Mouse (Mus musculus) bone marrow macrophage, adult 2 months (primary cell): Measurements from ENCODE around the gene Hmces. TPM values are rescaled to one million over a fixed set of nuclear protein-coding genes. Genes with fewer than 3 reads are reported as not detected.
A peak's percentile ranks its signal among the peaks of the same experiment; 100 is the strongest.

ENCODE experiments used
- H3K27ac ChIP-seq: 2 replicates; pipeline ENCODE4 v1.5.1; 2012; ENCODE audit warnings: low read depth, low read length; ENCODE audit not compliant: insufficient read depth
- H3K4me1 ChIP-seq: 2 replicates; pipeline ENCODE4 v1.6.1; 2012; ENCODE audit warnings: low read length; ENCODE audit not compliant: control insufficient read depth, insufficient read depth
- H3K4me3 ChIP-seq: 2 replicates; pipeline ENCODE4 v1.5.1; 2012; ENCODE audit warnings: mild to moderate bottlenecking, low read length, moderate library complexity; ENCODE audit not compliant: insufficient read depth
- CTCF ChIP-seq: IDR thresholded peaks from 2 replicates; pipeline ENCODE4 v1.5.1; 2012; ENCODE audit warnings: low read depth, mild to moderate bottlenecking, low read length, moderate library complexity
- POLR2A ChIP-seq: IDR thresholded peaks from 2 replicates; pipeline ENCODE4 v1.6.1; 2012; ENCODE audit warnings: mild to moderate bottlenecking, low read depth, low read length, borderline replicate concordance
- polyA plus RNA-seq: library from polyadenylated mRNA; stranded (reverse); fragments of >200 nt; gene quantifications from 2 replicates; pipeline ENCODE4 v1.2.4, GENCODE M21; 2012; ENCODE audit not compliant: missing spikeins, insufficient read depth, insufficient read length

Hmces gene
- polyA plus RNA-seq = 20.0 and 21.2 TPM in 2 replicates

- TF ChIP-seq POLR2A (no peak), CTCF (no peak)
- Histone ChIP-seq H3K4me1 (peaks cover 15% of the 10 kb centered on the region), H3K27ac (no peak within 1 kb of the TSS), H3K4me3 (peak within 1 kb of the TSS; percentile 92)
Measured at GRCm38 (mm10) chr6:87913661-87914325, at the start of gene Hmces. TSS of gene Hmces (plus strand) at chr6:87913935.

DNA sequence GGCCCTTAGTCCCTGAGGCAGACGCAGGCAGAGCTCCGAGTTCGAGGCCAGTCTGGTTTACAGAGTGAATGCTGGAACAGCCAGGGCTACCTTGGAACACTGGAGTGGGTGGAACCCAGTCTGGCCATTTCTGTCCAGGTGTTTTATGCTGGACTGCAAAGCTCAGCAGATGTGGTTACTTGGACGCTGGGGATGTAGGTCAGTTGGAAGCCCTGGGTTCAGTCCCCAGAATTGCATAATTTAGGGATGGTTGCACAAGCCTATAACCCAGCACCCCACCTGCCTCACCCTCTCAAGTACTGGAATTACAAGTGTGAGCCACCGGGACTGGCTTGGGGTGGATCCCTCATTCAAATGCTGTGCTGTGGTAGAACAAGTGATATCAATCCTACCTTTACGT lies 47.5 kb upstream of the Hmces start:
- Histone ChIP-seq H3K4me1 (peaks cover 32% of the 10 kb centered on the region), H3K27ac (no peak overlapping the region), H3K4me3 (no peak overlapping the region)
- no peak for TF ChIP-seq POLR2A
- TF ChIP-seq CTCF = no peak

GRCm38 (mm10) chr6:87867256-87867655 lies 46.5 kb upstream of the Hmces start:
- no peak overlapping the region for H3K27ac ChIP-seq
- H3K4me3 ChIP-seq = no peak overlapping the region
- TF ChIP-seq POLR2A = no peak
- TF ChIP-seq CTCF = no peak
- H3K4me1 ChIP-seq = peaks cover 32% of the 10 kb centered on the region

DNA sequence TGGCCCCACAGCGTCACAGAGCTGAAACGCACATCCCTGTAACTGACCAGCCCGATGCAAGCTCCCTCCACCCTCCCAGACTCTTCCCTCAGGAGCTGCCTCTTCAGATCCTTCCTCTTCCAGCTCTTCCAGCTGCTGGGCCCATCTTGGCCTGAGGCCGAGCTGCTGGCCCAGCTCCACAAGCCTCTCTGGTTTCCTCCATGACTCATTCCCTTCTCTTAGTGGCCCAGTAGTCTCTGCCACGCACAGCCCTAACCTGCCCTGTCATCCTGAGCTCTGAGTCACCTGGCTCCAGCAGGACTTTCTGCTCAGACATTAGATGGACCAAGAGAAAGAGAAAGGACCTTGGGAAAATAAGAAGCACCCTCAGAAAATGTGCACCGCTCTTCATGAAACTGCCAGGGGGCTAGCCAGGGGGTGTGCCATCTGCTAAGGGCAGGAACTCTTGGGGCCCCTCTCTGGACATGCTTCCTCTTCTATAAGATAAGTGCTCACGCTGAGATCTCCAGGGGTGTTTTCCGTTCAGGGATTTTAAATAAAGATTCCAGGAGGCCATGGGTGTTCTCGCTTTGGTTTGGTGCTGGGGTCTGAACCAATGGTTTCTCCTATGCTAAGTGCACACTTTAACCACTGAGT lies 44.7 kb upstream of the Hmces start:
- Histone ChIP-seq H3K4me3 (0 out of 2 replicates have a peak overlapping the region, but pooled peaks have one; percentile 4), H3K27ac (peak overlapping the region; percentile 69), H3K4me1 (peaks cover 37% of the 10 kb centered on the region)
- TF ChIP-seq CTCF (no peak), POLR2A (no peak)

GRCm38 (mm10) chr6:87870440-87870839 lies 43.3 kb upstream of the Hmces start:
- Histone ChIP-seq H3K4me3 (no peak overlapping the region), H3K27ac (no peak overlapping the region), H3K4me1 (peaks cover 37% of the 10 kb centered on the region)
- no peak for TF ChIP-seq POLR2A

GRCm38 (mm10) chr6:87871240-87871639 lies 42.5 kb upstream of the Hmces start:
- no peak overlapping the region for H3K27ac ChIP-seq
- TF ChIP-seq POLR2A (no peak), CTCF (no peak)
- H3K4me1 ChIP-seq = peaks cover 31% of the 10 kb centered on the region
- H3K4me3 ChIP-seq = no peak overlapping the region

DNA sequence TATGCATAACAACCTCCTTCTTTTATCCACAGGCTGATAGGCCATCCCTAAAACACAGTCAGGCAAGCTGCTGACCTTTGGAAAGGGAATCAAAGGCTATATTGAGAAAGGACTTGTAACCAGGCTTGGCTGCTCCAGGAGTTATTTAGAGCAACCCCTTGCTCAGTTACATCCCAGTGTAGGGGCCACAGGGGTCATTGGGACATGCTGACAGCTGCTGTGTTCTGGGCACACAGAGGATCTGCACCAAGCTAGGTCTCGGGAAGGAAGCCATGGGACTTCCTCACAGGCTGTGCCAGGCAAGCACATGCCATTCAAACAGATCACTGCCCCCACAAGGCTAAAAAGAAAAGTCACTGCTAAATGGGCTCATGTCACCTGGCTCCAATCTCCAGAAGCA lies 40.6 kb upstream of the Hmces start:
- Histone ChIP-seq H3K4me3 (no peak overlapping the region), H3K27ac (no peak overlapping the region), H3K4me1 (peaks cover 20% of the 10 kb centered on the region)
- no peak for TF ChIP-seq POLR2A
- TF ChIP-seq CTCF = no peak

DNA sequence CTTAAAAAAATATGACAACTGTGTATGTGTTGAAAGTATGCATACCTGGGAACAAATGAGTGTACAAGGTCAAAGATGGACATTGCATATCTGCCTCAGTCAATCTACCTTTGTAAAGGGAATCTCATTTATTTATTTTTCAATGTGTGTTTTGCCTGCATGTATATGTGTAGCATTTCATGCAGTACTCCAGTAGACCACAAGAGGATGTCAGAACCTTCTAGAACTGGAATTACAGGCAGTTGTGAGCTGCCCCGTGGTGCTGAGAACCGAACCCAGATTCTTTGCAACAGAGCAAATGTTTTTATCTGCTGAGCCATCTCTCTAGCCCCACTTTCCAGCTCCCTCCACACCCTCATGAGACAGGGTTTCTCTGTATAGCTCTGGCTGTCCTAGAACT lies 39.8 kb upstream of the Hmces start:
- H3K27ac ChIP-seq = no peak overlapping the region
- H3K4me1 ChIP-seq = peaks cover 13% of the 10 kb centered on the region
- TF ChIP-seq POLR2A (no peak), CTCF (no peak)
- H3K4me3 ChIP-seq = no peak overlapping the region

- Histone ChIP-seq H3K4me1 (peaks cover 5% of the 10 kb centered on the region; the same call in 1 of the 2 replicates), H3K27ac (no peak overlapping the region), H3K4me3 (no peak overlapping the region)
- no peak for TF ChIP-seq CTCF
- no peak for TF ChIP-seq POLR2A
Measured at GRCm38 (mm10) chr6:87875083-87875482, 38.7 kb upstream of the Hmces start.

DNA sequence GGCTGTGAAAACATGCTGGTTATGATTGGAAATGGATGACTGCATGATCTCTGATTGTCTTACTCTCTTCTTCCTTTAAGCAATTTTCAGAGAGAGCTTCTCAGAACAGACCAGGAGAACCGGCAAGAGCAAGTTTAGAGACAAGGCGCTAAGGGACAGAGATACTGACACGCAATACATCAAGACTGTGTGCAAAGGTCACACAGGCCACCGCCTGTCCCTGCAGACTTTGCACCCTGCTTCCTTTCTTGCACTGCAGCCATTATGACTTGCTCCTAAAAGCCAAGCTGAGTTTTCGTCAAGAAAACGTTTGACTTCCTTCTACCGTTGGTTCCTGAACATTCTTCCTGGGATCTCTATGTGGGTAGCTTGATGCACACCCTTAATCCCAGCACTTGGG lies 38.2 kb upstream of the Hmces start:
- H3K27ac ChIP-seq = no peak overlapping the region
- TF ChIP-seq CTCF = no peak
- TF ChIP-seq POLR2A = no peak
- no peak overlapping the region for H3K4me3 ChIP-seq
- peaks cover 5% of the 10 kb centered on the region; the same call in 1 of the 2 replicates for H3K4me1 ChIP-seq

DNA sequence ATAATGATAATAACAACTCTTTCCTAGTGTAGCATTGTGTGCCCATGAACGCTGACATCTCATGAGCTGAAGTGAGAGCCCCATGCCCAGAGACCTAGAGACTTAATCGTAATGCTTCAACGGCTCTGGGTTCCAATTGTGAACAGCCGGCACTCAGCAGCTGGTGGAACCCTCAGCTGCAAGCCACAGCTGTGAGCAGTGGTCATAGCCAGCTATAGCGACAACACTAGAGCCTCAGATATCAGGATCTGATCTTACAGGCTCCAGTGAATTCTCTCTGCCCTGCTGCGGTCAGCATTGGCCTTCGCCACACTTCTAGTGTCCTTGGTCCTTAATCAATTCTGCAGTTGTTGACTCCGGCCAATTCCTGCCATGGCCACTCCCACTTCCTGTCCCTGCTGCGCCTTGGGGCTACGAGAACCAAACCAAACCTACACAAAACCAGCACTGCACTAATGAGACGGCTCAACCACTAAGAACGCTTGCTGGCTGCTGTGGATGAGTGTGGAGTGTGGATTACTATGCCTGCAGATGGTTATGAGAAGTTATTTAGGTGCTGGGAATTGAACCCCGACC lies 37.6 kb upstream of the Hmces start:
- Histone ChIP-seq H3K4me1 (peaks cover 5% of the 10 kb centered on the region; the same call in 1 of the 2 replicates), H3K27ac (no peak overlapping the region), H3K4me3 (no peak overlapping the region)
- no peak for TF ChIP-seq POLR2A
- no peak for TF ChIP-seq CTCF
